In the genomic region with DNA sequence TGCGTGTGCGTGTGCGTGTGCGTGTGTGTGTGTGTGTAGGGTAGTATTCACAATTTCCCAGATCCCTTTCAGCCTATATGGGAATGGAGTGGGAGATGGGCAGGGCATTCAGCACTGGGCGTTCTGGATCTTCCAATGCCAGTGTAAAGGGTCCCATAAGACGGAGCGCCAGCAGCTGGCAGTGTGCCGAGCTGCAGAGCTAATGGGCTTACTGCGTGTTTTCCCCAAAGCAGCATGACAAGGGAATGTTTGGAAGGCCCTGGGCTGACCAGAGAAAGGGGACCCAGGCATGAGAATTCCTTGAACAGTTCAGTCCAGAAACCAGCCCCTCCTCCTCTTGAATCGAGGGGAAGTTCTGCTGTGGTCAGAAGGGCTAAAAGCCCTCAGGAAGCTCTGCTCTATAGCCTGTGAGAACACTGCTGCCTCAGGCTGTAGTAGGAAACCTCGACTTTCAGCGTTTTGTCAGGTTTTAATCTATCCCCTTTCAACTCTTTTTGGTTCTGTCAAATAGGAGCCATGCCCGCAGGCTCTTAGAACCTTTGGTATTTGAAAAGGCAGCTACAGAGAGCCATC, we compare ENCODE assay signal across 15 mouse cellular contexts.
DNase-seq lines count a peak whose midpoint lies in the region; ATAC-seq and TF ChIP-seq lines count a peak whose summit lies in the region.
"Had no signal": no experiment of that assay in that cellular context is flagged by ENCODE, and none has a peak within 500 bp of the region (broad histone marks: within the 10 kb centered on the region; RNA-seq: fewer than 3 reads in every experiment).

No protein-coding gene starts in this region.

- 0 out of 2 replicates have a peak, but pooled peaks have one; percentile 46 for ATAC-seq in hindbrain, embryonic 14.5 days (ENCODE audit: low FRiP score)
- ATAC-seq in hindbrain, embryonic 11.5 days (ENCODE audit: low FRiP score) = no peak
- ATAC-seq in midbrain, embryonic 16.5 days = peak; percentile 42; the same call in 1 of the 2 replicates
- ATAC-seq in hindbrain, postnatal 0 days = peak; percentile 63; the same call in 1 of the 2 replicates
- ATAC-seq: intestine, postnatal 0 days had no signal

- H3K27me3 ChIP-seq in hindbrain, embryonic 14.5 days (ENCODE audit: control insufficient read depth, insufficient read depth, low read length) = no peaks in the 10 kb centered on the region
- H3K27me3 ChIP-seq in hindbrain, embryonic 11.5 days (ENCODE audit: control insufficient read depth, insufficient read depth, low read length) = no peaks in the 10 kb centered on the region
- no peaks in the 10 kb centered on the region for H3K27me3 ChIP-seq in midbrain, embryonic 16.5 days (ENCODE audit: control insufficient read depth, insufficient read depth, low read depth, low read length)
- no peaks in the 10 kb centered on the region for H3K27me3 ChIP-seq in midbrain, embryonic 10.5 days (ENCODE audit: low read depth, poor library complexity, severe bottlenecking)
- no peaks in the 10 kb centered on the region for H3K27me3 ChIP-seq in hindbrain, postnatal 0 days (ENCODE audit: insufficient read depth, low read length)
- H3K27me3 ChIP-seq: limb, embryonic 12.5 days; neural tube, embryonic 12.5 days had no signal

- H3K27ac ChIP-seq in hindbrain, embryonic 14.5 days = 0 out of 2 replicates have a peak overlapping the region, but pooled peaks have one; percentile 9
- H3K27ac ChIP-seq in hindbrain, embryonic 11.5 days (ENCODE audit: low read depth, low read length) = no peak overlapping the region
- no peak overlapping the region for H3K27ac ChIP-seq in midbrain, embryonic 16.5 days (ENCODE audit: low read length)
- H3K27ac ChIP-seq in midbrain, embryonic 10.5 days (replicated peaks) = no peak overlapping the region
- H3K27ac ChIP-seq in hindbrain, postnatal 0 days = no peak overlapping the region
- H3K27ac ChIP-seq: gastrocnemius, adult 2 months; heart, adult 2 months; limb, embryonic 12.5 days; neural tube, embryonic 12.5 days had no signal

- no peak for TF ChIP-seq POLR2A in brain, embryonic 14.5 days (IDR thresholded peaks at IDR 0.05; ENCODE audit: borderline replicate concordance, extremely low read depth, insufficient read depth, insufficient read length, poor library complexity, severe bottlenecking)

- no peak for TF ChIP-seq CTCF in brain, embryonic 14.5 days (IDR thresholded peaks at IDR 0.05; ENCODE audit: borderline replicate concordance, extremely low read depth, insufficient read depth, insufficient read length)
- TF ChIP-seq CTCF in hindbrain, postnatal 0 days (IDR thresholded peaks at IDR 0.05; ENCODE audit: low read depth) = no peak

- 61% methylated on average over 13 of the region's 13 CpGs for WGBS in hindbrain, embryonic 14.5 days
- WGBS in hindbrain, embryonic 11.5 days = 77% methylated on average over 13 of the region's 13 CpGs
- WGBS in midbrain, embryonic 16.5 days = 65% methylated on average over 13 of the region's 13 CpGs
- WGBS in midbrain, embryonic 10.5 days = 81% methylated on average over 13 of the region's 13 CpGs
- WGBS in hindbrain, postnatal 0 days = 54% methylated on average over 13 of the region's 13 CpGs

- H3K9me3 ChIP-seq in hindbrain, embryonic 14.5 days (ENCODE audit: control insufficient read depth, low read length) = no peaks in the 10 kb centered on the region
- no peaks in the 10 kb centered on the region for H3K9me3 ChIP-seq in hindbrain, embryonic 11.5 days (ENCODE audit: control insufficient read depth, low read length)
- no peaks in the 10 kb centered on the region for H3K9me3 ChIP-seq in midbrain, embryonic 16.5 days (replicated peaks; ENCODE audit: control insufficient read depth, low read length, poor library complexity, severe bottlenecking)
- H3K9me3 ChIP-seq in midbrain, embryonic 10.5 days (replicated peaks) = no peaks in the 10 kb centered on the region
- no peaks in the 10 kb centered on the region for H3K9me3 ChIP-seq in hindbrain, postnatal 0 days (ENCODE audit: low read length)
- H3K9me3 ChIP-seq: limb, embryonic 12.5 days; neural tube, embryonic 12.5 days had no signal

- no peaks in the 10 kb centered on the region for H3K36me3 ChIP-seq in hindbrain, embryonic 14.5 days (replicated peaks; ENCODE audit: control insufficient read depth, insufficient read depth)
- H3K36me3 ChIP-seq in hindbrain, embryonic 11.5 days (ENCODE audit: control insufficient read depth, insufficient read depth, low read length) = no peaks in the 10 kb centered on the region
- H3K36me3 ChIP-seq in midbrain, embryonic 16.5 days (ENCODE audit: control insufficient read depth, insufficient read depth, low read length) = no peaks in the 10 kb centered on the region
- no peaks in the 10 kb centered on the region for H3K36me3 ChIP-seq in midbrain, embryonic 10.5 days
- H3K36me3 ChIP-seq in hindbrain, postnatal 0 days (ENCODE audit: insufficient read depth, low read length) = no peaks in the 10 kb centered on the region
- H3K36me3 ChIP-seq: limb, embryonic 12.5 days; neural tube, embryonic 12.5 days had no signal

- H3K4me1 ChIP-seq in hindbrain, embryonic 14.5 days (replicated peaks; ENCODE audit: control insufficient read depth, insufficient read depth, low read length) = no peaks in the 10 kb centered on the region; the same call in 1 of the 2 replicates
- H3K4me1 ChIP-seq in hindbrain, embryonic 11.5 days (replicated peaks; ENCODE audit: control insufficient read depth, insufficient read depth, low read length) = no peaks in the 10 kb centered on the region
- H3K4me1 ChIP-seq in midbrain, embryonic 16.5 days (ENCODE audit: control insufficient read depth, insufficient read depth, low read length) = no peaks in the 10 kb centered on the region; the same call in 1 of the 2 replicates
- H3K4me1 ChIP-seq in midbrain, embryonic 10.5 days = no peaks in the 10 kb centered on the region
- peaks cover 4% of the 10 kb centered on the region; the same call in 1 of the 2 replicates for H3K4me1 ChIP-seq in hindbrain, postnatal 0 days (ENCODE audit: insufficient read depth, low read length)
- H3K4me1 ChIP-seq: neural tube, embryonic 12.5 days had no signal

- no peak overlapping the region for H3K4me3 ChIP-seq in hindbrain, embryonic 14.5 days (replicated peaks; ENCODE audit: low read length)
- H3K4me3 ChIP-seq in hindbrain, embryonic 11.5 days (ENCODE audit: low read depth, low read length) = no peak overlapping the region
- no peak overlapping the region for H3K4me3 ChIP-seq in midbrain, embryonic 16.5 days (ENCODE audit: low read depth, low read length)
- no peak overlapping the region for H3K4me3 ChIP-seq in midbrain, embryonic 10.5 days
- no peak overlapping the region for H3K4me3 ChIP-seq in hindbrain, postnatal 0 days (ENCODE audit: low read length)
- H3K4me3 ChIP-seq: gastrocnemius, adult 2 months; heart, adult 2 months; limb, embryonic 12.5 days; neural tube, embryonic 12.5 days had no signal

- H3K9ac ChIP-seq in hindbrain, embryonic 14.5 days = no peak overlapping the region
- no peak overlapping the region for H3K9ac ChIP-seq in hindbrain, embryonic 11.5 days (ENCODE audit: low read depth, low read length)
- H3K9ac ChIP-seq in midbrain, embryonic 16.5 days (ENCODE audit: low read depth, low read length) = no peak overlapping the region
- H3K9ac ChIP-seq in hindbrain, postnatal 0 days (replicated peaks; ENCODE audit: low read length) = no peak overlapping the region
- H3K9ac ChIP-seq: limb, embryonic 12.5 days; neural tube, embryonic 12.5 days had no signal

- DNase-seq in hindbrain, embryonic 14.5 days (ENCODE audit: low spot score) = peak; percentile 52
- no peak for DNase-seq in hindbrain, embryonic 11.5 days (ENCODE audit: low spot score)
- no peak for DNase-seq in midbrain, embryonic 10.5 days (ENCODE audit: low spot score)
- DNase-seq in brain, embryonic 14.5 days (ENCODE audit: low read depth) = peak; percentile 88
- peak; percentile 65 for DNase-seq in hindbrain, postnatal 0 days (ENCODE audit: low spot score)
- DNase-seq in heart, postnatal 10 days = no peak
- DNase-seq: cerebellum, adult 2 months; gastrocnemius, adult 2 months; heart, adult 2 months; retina, postnatal 1 day; thymus, adult 18-20 months had no signal

- intact Hi-C loops in heart, postnatal 10 days (cut with DNase I) = no loop called here

- no peak overlapping the region for H3K4me2 ChIP-seq in hindbrain, embryonic 14.5 days (replicated peaks)
- no peak overlapping the region for H3K4me2 ChIP-seq in hindbrain, embryonic 11.5 days (replicated peaks; ENCODE audit: low read depth, low read length)
- H3K4me2 ChIP-seq in midbrain, embryonic 16.5 days (ENCODE audit: low read length) = no peak overlapping the region
- H3K4me2 ChIP-seq in hindbrain, postnatal 0 days (ENCODE audit: low read depth, low read length) = no peak overlapping the region
- H3K4me2 ChIP-seq: limb, embryonic 12.5 days; neural tube, embryonic 12.5 days had no signal

Comparison
In these comparisons a context has a peak if more than half of its experiments do, and no peak if none do; other contexts are left out.
1. DNase-seq: peak in hindbrain, embryonic 14.5 days (single experiment), brain, embryonic 14.5 days (single experiment) and hindbrain, postnatal 0 days (single experiment); none in hindbrain, embryonic 11.5 days (single experiment), midbrain, embryonic 10.5 days (single experiment) and heart, postnatal 10 days (0 of 2).